Comparison of ENCODE assay signal across 7 mouse cellular contexts in genomic region chr2:92599487-92600347, GRCm38 (mm10). TPM values are rescaled to one million over a fixed set of nuclear protein-coding genes. Genes with fewer than 3 reads are reported as not detected.
DNase-seq lines count a peak whose midpoint lies in the region; ATAC-seq and TF ChIP-seq lines count a peak whose summit lies in the region.

TSS of gene Chst1 (plus strand) at chr2:92599707.

- in situ Hi-C loops in ES-E14 (cut with MboI; ENCODE audit: low sequenced_read_pairs in 2 of 2, unreplicated experiment in 2 of 2), result loop anchor here in 1 of 2 experiments (25.0 kb wide), 1 partner anchor 213 kb away; no protein-coding TSS in a partner anchor

- TF ChIP-seq POLR2A in small intestine, adult 2 months (IDR thresholded peaks at IDR 0.05; ENCODE audit: low read depth, low read length), result no peak

- no peak for TF ChIP-seq EP300 in heart, postnatal 0 days (IDR thresholded peaks at IDR 0.05; ENCODE audit: low read depth)

- H3K9me3 ChIP-seq in ES-E14 (ENCODE audit: control insufficient read depth, insufficient read depth, low read depth, low read length), result no peaks in the 10 kb centered on the region
- H3K9me3 ChIP-seq in heart, postnatal 0 days (replicated peaks; ENCODE audit: control insufficient read depth, low read length), result no peaks in the 10 kb centered on the region

- peak within 1 kb of the TSS; percentile 49 to 67 for H3K4me3 ChIP-seq in ES-E14 (ENCODE audit: insufficient read depth in 1 of 2, low read depth in 1 of 2, low read length in 2 of 2, poor library complexity in 1 of 2, severe bottlenecking in 1 of 2)
- peak within 1 kb of the TSS; percentile 67 for H3K4me3 ChIP-seq in heart, postnatal 0 days (ENCODE audit: low read depth, low read length)
- H3K4me3 ChIP-seq in small intestine, adult 2 months (ENCODE audit: low read depth, low read length), result peak within 1 kb of the TSS; percentile 62

- WGBS in heart, postnatal 0 days, result under 1% methylated on average over 66 of the region's 82 CpGs
- 2% methylated on average over 60 of the region's 82 CpGs for WGBS in small intestine, adult 2 months

- ATAC-seq in heart, postnatal 0 days (ENCODE audit: insufficient read depth, low read depth), result 0 out of 2 replicates have a peak, but pooled peaks have one; percentile 19
- ATAC-seq in megakaryocyte progenitor cell, adult 5-6 weeks (replicated peaks; ENCODE audit: poor library complexity), result peak; percentile 28

- no peak within 1 kb of the TSS for H3K27ac ChIP-seq in ES-E14 (ENCODE audit: insufficient read depth, low read depth, low read length, poor library complexity, severe bottlenecking)
- no peak within 1 kb of the TSS for H3K27ac ChIP-seq in heart, postnatal 0 days (ENCODE audit: low read depth)
- no peak within 1 kb of the TSS for H3K27ac ChIP-seq in small intestine, adult 2 months (ENCODE audit: insufficient read depth, low read depth, low read length)

- peaks cover 0 to 2% of the 10 kb centered on the region in 2 experiments; a peak in 1 of 4 replicates for H3K4me1 ChIP-seq in ES-E14 (ENCODE audit: control insufficient read depth in 2 of 2, insufficient read depth in 2 of 2, low read length in 2 of 2, poor library complexity in 1 of 2)
- H3K4me1 ChIP-seq in heart, postnatal 0 days (ENCODE audit: control insufficient read depth, insufficient read depth), result no peaks in the 10 kb centered on the region; the same call in 1 of the 2 replicates
- H3K4me1 ChIP-seq in small intestine, adult 2 months (ENCODE audit: control insufficient read depth, insufficient read depth, insufficient read length, low read length), result no peaks in the 10 kb centered on the region

- peak within 1 kb of the TSS; percentile 86 for H3K4me2 ChIP-seq in heart, postnatal 0 days (ENCODE audit: low read depth, low read length)

- peak within 1 kb of the TSS; percentile 61 for H3K9ac ChIP-seq in ES-E14 (ENCODE audit: insufficient read depth, low read depth, low read length, poor library complexity, severe bottlenecking)
- peak within 1 kb of the TSS; percentile 28 for H3K9ac ChIP-seq in heart, postnatal 0 days (replicated peaks; ENCODE audit: low read depth, low read length)

- peaks cover 48% of the 10 kb centered on the region for H3K27me3 ChIP-seq in heart, postnatal 0 days (ENCODE audit: control insufficient read depth, insufficient read depth, low read length)
- H3K27me3 ChIP-seq in small intestine, adult 2 months (ENCODE audit: control insufficient read depth, insufficient read depth, low read length), result peaks cover 25% of the 10 kb centered on the region

- TF ChIP-seq CTCF in heart, postnatal 0 days (IDR thresholded peaks at IDR 0.05; ENCODE audit: low read depth), result no peak
- TF ChIP-seq CTCF in small intestine, adult 2 months (IDR thresholded peaks at IDR 0.05; ENCODE audit: extremely low read depth, insufficient read length, insufficient replicate concordance, low read depth, low read length), result no peak

- DNase-seq in 3T3-L1 (ENCODE audit: low read depth, low spot score) (peak; percentile 48), ES-E14 (ENCODE audit: low read depth, low spot score) (no peak)
- peak; percentile 65 for DNase-seq in embryo, embryonic 9.5 days (ENCODE audit: extremely low spot score)
- DNase-seq in heart, postnatal 0 days (ENCODE audit: low spot score), result no peak
- DNase-seq in layer of hippocampus, postnatal 36 days, result peak in 1 of 2 experiments; percentile 67

- no peaks in the 10 kb centered on the region for H3K36me3 ChIP-seq in ES-E14 (ENCODE audit: control insufficient read depth, insufficient read depth, low read length, poor library complexity, severe bottlenecking)
- no peaks in the 10 kb centered on the region for H3K36me3 ChIP-seq in heart, postnatal 0 days (replicated peaks; ENCODE audit: control insufficient read depth, insufficient read depth, low read length)
- no peaks in the 10 kb centered on the region for H3K36me3 ChIP-seq in small intestine, adult 2 months (ENCODE audit: control insufficient read depth, insufficient read depth, low read length)

TF ChIP-seq in ES-E14, 5 proteins besides CTCF, POLR2A, EP300 and RAD21:
- no peak for TF ChIP-seq ZC3H11A (IDR thresholded peaks at IDR 0.05; ENCODE audit: borderline replicate concordance, low read depth, low read length)
- TF ChIP-seq ZNF384 (IDR thresholded peaks at IDR 0.05; ENCODE audit: low read depth, low read length), result no peak

RNA-seq across cellular contexts. Expression of gene Chst1, which starts in this region (rescaled TPM):
- 0.42 and 0.98 TPM in 2 replicates for total RNA-seq in ES-E14 (2012; rRNA removed)
- total RNA-seq in heart, postnatal 0 days (2014; rRNA removed; ENCODE audit: low replicate concordance), result 1.5 and 2.3 TPM in 2 replicates
- 1.5 and 1.7 TPM in 2 replicates for polyA plus RNA-seq in heart, postnatal 0 days (2015; fragmentation: Nextera tagmentation; extraction: Ambion mirVana)
- total RNA-seq in layer of hippocampus, postnatal 36 days (2021), result 100 to 1,000 TPM; 267 to 302 TPM
- total RNA-seq in megakaryocyte progenitor cell, adult 5-6 weeks (2015), result 0.12 and 0.22 TPM in 2 replicates
- 0.14 TPM in 1 of 2 replicates, not detected in the other for total RNA-seq in megakaryocyte progenitor cell, adult 5-6 weeks (2017)
- polyA plus RNA-seq in small intestine, adult 2 months (2012; rRNA removed), result 3.1 and 5.5 TPM in 2 replicates

Comparison
In these comparisons a context has a peak if more than half of its experiments do, and no peak if none do; other contexts are left out.
1. RNA of gene Chst1 (total RNA-seq): 267 to 302 TPM in layer of hippocampus, postnatal 36 days; 1.5 to 2.3 TPM in heart, postnatal 0 days, 0.42 to 0.98 TPM in ES-E14 and 0.12 to 0.22 TPM in megakaryocyte progenitor cell, adult 5-6 weeks; every median in the first group is over 10 times any median in the second.
2. Peak in ATAC-seq in megakaryocyte progenitor cell, adult 5-6 weeks; RNA of the gene not detected or under 1 TPM.
3. DNase-seq: peak in 3T3-L1 (single experiment) and embryo, embryonic 9.5 days (single experiment); none in ES-E14 (single experiment) and heart, postnatal 0 days (single experiment).
4. Peak in every context shown above with its lines, with median percentiles within 50 percentile points of each other: H3K4me3 ChIP-seq.